Mouse (Mus musculus) kidney, postnatal 0 days (tissue): ENCODE data around the gene Krt6b. TPM values are rescaled to one million over a fixed set of nuclear protein-coding genes. Genes with fewer than 3 reads are reported as not detected.
A peak's percentile ranks its signal among the peaks of the same experiment; 100 is the strongest.

Experiments
- ATAC-seq: fragments of 200-750 bp; cut with Nextera tagmentation; replicated peaks from 2 replicates; pipeline ENCODE4 v1.8.0; 2017; ENCODE audit warnings: low read depth, moderate number of reproducible peaks, moderate TSS enrichment, moderate library complexity; ENCODE audit not compliant: low FRiP score
- DNase-seq: peaks from one replicate; pipeline ENCODE4 v3.0.0-alpha.2; 2016; ENCODE audit warnings: low spot score
- H3K27ac ChIP-seq: fragments of 300-500 bp; sonication (generic); 2 replicates; pipeline ENCODE4 v1.5.1; 2014; ENCODE audit warnings: mild to moderate bottlenecking
- H3K27me3 ChIP-seq: fragments of 300-500 bp; sonication (generic); 2 replicates; pipeline ENCODE4 v1.6.1; 2014; ENCODE audit warnings: low read length, mixed read lengths; ENCODE audit not compliant: insufficient read depth
- H3K36me3 ChIP-seq: fragments of 300-500 bp; sonication (generic); 2 replicates; pipeline ENCODE4 v1.6.1; 2014; ENCODE audit warnings: low read length, mixed read lengths; ENCODE audit not compliant: insufficient read depth
- H3K4me1 ChIP-seq: fragments of 300-500 bp; sonication (generic); replicated peaks from 2 replicates; pipeline ENCODE4 v1.6.1; 2014; ENCODE audit warnings: antibody characterized with exemption, low read length, mixed read lengths; ENCODE audit not compliant: insufficient read depth
- H3K4me2 ChIP-seq: fragments of 300-500 bp; sonication (generic); 2 replicates; pipeline ENCODE4 v1.6.1; 2014; ENCODE audit warnings: mild to moderate bottlenecking, low read length, moderate library complexity, mixed read lengths
- H3K4me3 ChIP-seq: fragments of 300-500 bp; sonication (generic); replicated peaks from 2 replicates; pipeline ENCODE4 v1.5.1; 2014; ENCODE audit warnings: low read depth, low read length
- H3K9ac ChIP-seq: fragments of 300-500 bp; sonication (generic); 2 replicates; pipeline ENCODE4 v1.6.1; 2014; ENCODE audit warnings: low read depth, low read length
- H3K9me3 ChIP-seq: fragments of 300-500 bp; sonication (generic); replicated peaks from 2 replicates; pipeline ENCODE4 v1.6.1; 2016; ENCODE audit warnings: low read length, inconsistent platforms, mixed read lengths
- CTCF ChIP-seq: IDR thresholded peaks from 2 replicates; pipeline ENCODE4 v1.5.1; 2016; ENCODE audit warnings: antibody characterized with exemption, low read depth, mild to moderate bottlenecking, moderate library complexity
- WGBS: fragments of 180-500 bp; shearing (Covaris S2); extraction: QIAGEN DNeasy Blood & Tissue Kit; methylation state at CpG from one replicate; pipeline ENCODE4 v1.1.7; 2014; 5-methylcytosine and 5-hydroxymethylcytosine counted together
- polyA plus RNA-seq: library from polyadenylated mRNA; unstranded; fragments of >200 nt; fragmentation: Nextera tagmentation; extraction: Ambion mirVana; gene quantifications from 2 replicates; pipeline ENCODE4 v1.2.1, GENCODE M21; 2015

The Krt6b gene
- not detected in 2 replicates for polyA plus RNA-seq

DNA sequence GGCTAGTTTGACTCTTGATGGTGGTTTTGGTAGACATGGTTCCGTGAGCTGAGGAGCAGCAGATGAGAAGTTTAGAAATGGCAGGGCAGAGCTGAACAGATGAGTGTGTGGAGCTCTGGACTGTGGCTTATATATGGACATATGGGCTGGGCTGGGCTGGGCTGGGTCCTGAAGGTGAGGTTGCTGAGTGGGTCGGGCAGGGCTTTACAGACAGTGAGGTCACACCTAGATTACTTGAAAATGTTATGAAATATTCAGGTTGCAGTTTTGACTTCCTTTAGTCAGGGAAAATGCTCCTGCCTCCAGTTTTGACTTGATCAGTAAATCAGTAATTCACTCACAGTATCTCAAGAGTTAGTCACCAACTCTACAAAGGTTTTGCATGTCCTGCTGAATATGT is at the start of gene Krt6b:
Krt6b (minus strand) TSS at position 101 of the 400 bp plus-strand sequence.
- 89% methylated on average over 2 of the region's 2 CpGs for WGBS
- no peak for DNase-seq

DNA sequence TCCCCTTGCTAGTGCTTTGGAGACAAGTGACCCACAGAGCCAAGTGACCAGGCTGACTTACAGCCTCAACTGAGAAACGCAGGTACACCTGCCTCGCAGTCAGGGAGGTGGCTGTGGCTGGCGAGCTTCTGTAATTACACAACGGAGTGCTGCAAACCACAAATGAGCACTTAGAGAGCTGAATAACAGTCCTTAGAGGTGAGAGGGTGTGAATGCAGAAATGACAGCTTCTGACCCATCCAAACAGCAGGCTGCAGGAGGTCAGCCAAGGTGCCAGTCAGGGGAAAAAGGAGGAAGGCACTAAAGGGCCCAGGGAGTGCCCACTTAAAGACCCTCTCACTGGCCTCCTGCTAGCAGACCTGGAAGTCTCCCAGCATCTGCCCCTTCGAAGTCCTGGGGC is 44.6 kb upstream of the Krt6b start:
- no peak for DNase-seq
- 43% methylated on average over 5 of the region's 5 CpGs for WGBS

More for the DNA sequence above, at the start of gene Krt6b:
- H3K9ac ChIP-seq = no peak within 1 kb of the TSS
- H3K27me3 ChIP-seq = no peaks in the 10 kb centered on the region
- H3K9me3 ChIP-seq = no peaks in the 10 kb centered on the region
- no peak for TF ChIP-seq CTCF
- no peak for ATAC-seq
- no peak within 1 kb of the TSS for H3K4me3 ChIP-seq
- no peak within 1 kb of the TSS for H3K27ac ChIP-seq
- no peak within 1 kb of the TSS for H3K4me2 ChIP-seq
- no peaks in the 10 kb centered on the region for H3K36me3 ChIP-seq
- no peaks in the 10 kb centered on the region for H3K4me1 ChIP-seq

DNA sequence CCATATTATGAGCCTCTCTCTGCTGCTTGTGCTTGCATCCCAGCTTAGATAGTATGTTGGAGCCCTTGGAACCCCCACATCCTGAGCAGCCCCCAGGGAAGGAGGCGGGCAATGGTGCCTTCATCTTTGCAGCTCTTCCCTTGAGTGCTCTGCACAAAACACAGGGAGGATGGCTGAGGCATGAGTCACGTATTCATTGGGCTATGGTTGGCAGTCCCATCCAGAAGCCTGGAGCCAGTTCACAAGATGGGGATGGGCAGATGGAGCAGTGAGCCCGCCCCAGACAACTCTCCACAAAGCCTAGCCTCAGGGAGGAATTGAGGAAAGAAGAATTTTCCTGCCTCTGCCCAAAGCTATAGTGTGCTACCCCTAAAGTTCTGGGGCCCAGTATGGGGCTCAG is 35.7 kb upstream of the Krt6b start:
- no peak for ATAC-seq
- no peaks in the 10 kb centered on the region for H3K27me3 ChIP-seq
- no peak for DNase-seq
- H3K27ac ChIP-seq = no peak overlapping the region
- H3K36me3 ChIP-seq = no peaks in the 10 kb centered on the region
- TF ChIP-seq CTCF = no peak
- no peaks in the 10 kb centered on the region for H3K9me3 ChIP-seq
- no peaks in the 10 kb centered on the region for H3K4me1 ChIP-seq
- no peak overlapping the region for H3K9ac ChIP-seq
- no peak overlapping the region for H3K4me2 ChIP-seq
- H3K4me3 ChIP-seq = no peak overlapping the region
- WGBS = 70% methylated on average over 3 of the region's 3 CpGs

More for the DNA sequence above, 44.6 kb upstream of the Krt6b start:
- no peak overlapping the region for H3K4me3 ChIP-seq
- ATAC-seq = no peak
- H3K9me3 ChIP-seq = no peaks in the 10 kb centered on the region
- H3K4me1 ChIP-seq = no peaks in the 10 kb centered on the region
- no peaks in the 10 kb centered on the region for H3K27me3 ChIP-seq
- H3K4me2 ChIP-seq = no peak overlapping the region
- no peak for TF ChIP-seq CTCF
- no peak overlapping the region for H3K27ac ChIP-seq
- H3K36me3 ChIP-seq = no peaks in the 10 kb centered on the region
- no peak overlapping the region for H3K9ac ChIP-seq

DNA sequence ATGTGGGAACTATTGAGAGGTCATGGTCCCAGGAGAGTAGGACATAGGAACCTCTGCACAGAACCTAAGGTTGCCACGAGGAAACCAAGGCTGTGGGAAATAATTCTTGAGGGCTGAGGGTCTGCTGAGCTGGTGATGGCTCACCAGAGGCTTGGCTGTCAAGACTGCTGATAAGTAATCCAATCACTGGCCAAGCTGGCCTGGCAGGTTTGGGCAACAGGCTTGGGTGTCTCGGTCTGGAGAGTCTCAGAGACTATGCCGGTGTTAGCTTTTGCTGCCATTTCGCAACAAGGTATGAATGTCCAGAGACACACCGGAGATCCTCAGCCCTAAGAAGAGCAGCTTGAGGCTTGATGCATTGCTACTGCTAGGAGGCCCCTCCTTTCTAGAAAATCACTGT is 34.3 kb upstream of the Krt6b start:
- ATAC-seq (no peak), DNase-seq (no peak)
- Histone ChIP-seq H3K4me2 (no peak overlapping the region), H3K9ac (no peak overlapping the region), H3K36me3 (no peaks in the 10 kb centered on the region), H3K9me3 (no peaks in the 10 kb centered on the region), H3K4me3 (no peak overlapping the region), H3K27me3 (no peaks in the 10 kb centered on the region), H3K4me1 (no peaks in the 10 kb centered on the region), H3K27ac (no peak overlapping the region)
- no peak for TF ChIP-seq CTCF
- 74% methylated on average over 5 of the region's 5 CpGs for WGBS

DNA sequence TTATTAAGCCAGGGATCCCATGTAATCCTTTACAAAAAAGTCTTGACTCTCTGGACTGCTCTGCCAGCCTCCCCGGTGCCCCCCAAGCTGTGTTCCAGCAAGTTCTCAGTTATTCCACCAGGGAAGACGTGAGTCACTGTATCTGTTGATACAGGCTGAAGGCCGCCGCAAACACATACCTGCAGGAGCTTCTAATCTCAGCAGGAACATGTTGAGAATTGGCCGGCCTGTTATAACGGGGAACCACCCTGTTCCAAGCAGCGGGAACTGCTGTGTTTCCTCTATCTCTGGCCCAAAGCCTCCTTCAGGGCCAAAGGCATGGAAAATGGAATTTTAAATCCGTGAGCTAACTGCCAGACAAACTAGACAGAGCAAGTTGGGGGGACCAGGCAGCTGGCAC is 33.6 kb upstream of the Krt6b start:
- no peak for TF ChIP-seq CTCF
- H3K27ac ChIP-seq = no peak overlapping the region
- no peaks in the 10 kb centered on the region for H3K27me3 ChIP-seq
- no peak overlapping the region for H3K4me2 ChIP-seq
- no peaks in the 10 kb centered on the region for H3K4me1 ChIP-seq
- no peaks in the 10 kb centered on the region for H3K36me3 ChIP-seq
- H3K4me3 ChIP-seq = no peak overlapping the region
- DNase-seq = no peak
- 78% methylated on average over 8 of the region's 8 CpGs for WGBS
- H3K9ac ChIP-seq = no peak overlapping the region
- no peaks in the 10 kb centered on the region for H3K9me3 ChIP-seq
- ATAC-seq = no peak

DNA sequence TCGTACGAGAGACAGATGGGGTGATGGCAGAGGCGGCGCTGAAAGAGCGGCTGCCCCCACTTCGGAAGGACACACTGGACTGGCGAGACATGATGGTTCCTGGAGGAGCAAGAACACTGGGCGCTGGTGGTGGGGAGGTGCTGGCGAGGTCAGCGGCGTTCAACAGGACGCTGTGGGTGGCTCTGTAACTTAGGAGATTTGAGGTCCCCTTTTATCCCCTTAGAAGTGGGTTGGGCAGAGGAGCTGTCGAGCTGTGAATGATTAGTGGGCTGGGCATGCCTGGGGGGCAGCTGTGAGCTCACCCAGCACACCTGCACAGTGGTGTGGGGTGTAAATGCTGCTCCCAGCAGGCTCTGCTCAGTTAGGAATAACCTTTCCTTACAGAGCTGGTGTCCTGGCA is 32.6 kb upstream of the Krt6b start, which contains the start of gene Krt5:
Krt5 (minus strand) TSS at position 179 of the 400 bp plus-strand sequence.
- Histone ChIP-seq H3K9me3 (no peaks in the 10 kb centered on the region), H3K4me3 (no peak within 1 kb of the TSS), H3K9ac (no peak within 1 kb of the TSS), H3K4me1 (no peaks in the 10 kb centered on the region), H3K36me3 (no peaks in the 10 kb centered on the region), H3K27ac (no peak within 1 kb of the TSS), H3K4me2 (no peak within 1 kb of the TSS), H3K27me3 (no peaks in the 10 kb centered on the region)
- DNase-seq (no peak), ATAC-seq (no peak)
- WGBS = 63% methylated on average over 13 of the region's 13 CpGs
- no peak for TF ChIP-seq CTCF

DNA sequence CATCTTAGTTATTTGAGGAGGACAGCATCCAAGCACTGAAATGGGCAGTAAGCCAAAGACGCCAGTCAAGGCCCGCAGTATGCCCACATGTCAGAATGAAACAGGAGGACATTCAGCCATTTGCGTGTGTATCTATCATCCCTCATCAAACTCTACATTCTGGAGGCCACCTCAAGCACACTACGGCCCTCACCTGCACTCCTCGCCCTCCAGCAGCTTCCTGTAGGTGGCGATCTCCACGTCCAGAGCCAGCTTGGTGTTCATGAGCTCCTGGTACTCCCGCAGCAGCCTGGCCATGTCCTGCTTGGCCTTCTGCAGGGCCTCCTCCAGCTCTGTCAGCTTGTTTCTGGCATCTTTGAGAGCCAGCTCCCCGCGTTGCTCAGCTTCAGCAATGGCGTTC is 28.6 kb upstream of the Krt6b start:
- ATAC-seq = no peak
- WGBS = 65% methylated on average over 11 of the region's 11 CpGs
- H3K4me1 ChIP-seq = no peaks in the 10 kb centered on the region
- H3K27ac ChIP-seq = no peak overlapping the region
- no peak overlapping the region for H3K9ac ChIP-seq
- H3K27me3 ChIP-seq = no peaks in the 10 kb centered on the region
- H3K36me3 ChIP-seq = no peaks in the 10 kb centered on the region
- TF ChIP-seq CTCF = peak; percentile 43; the same call in 1 of the 2 replicates
- H3K9me3 ChIP-seq = no peaks in the 10 kb centered on the region
- no peak for DNase-seq
- H3K4me3 ChIP-seq = no peak overlapping the region
- H3K4me2 ChIP-seq = no peak overlapping the region
